Mouse (Mus musculus) T-helper 1 cell (primary cell): ENCODE data around the gene Sp7.

Source experiments
- in situ Hi-C: fragments of 300-600 bp; cut with MboI, MseI; formaldehyde crosslinking; loops from one replicate; pipeline ENCODE4 v1.15.1; 2025; ENCODE audit warnings: high pct_unique_total_duplicates

Gene Sp7

DNA sequence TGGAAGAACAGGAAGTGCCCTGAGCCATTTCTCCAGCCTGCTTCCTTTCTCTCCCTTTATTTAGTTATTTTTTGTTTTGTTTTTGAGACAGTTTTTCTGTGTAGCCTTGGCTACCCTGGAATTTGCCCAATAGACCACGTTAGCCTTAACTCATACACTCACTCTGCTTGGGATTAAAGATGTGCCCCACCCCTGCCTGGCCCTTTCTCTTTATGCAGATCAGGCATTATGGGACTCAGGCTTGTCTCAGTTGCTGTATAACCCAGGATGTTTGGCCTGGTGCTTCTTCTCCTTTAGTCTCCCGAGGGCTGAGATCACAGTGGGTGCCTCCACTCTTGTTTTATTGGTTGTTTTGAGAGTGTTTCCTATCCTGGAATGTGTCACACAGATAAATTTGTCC is 25.5 kb upstream of the Sp7 start:
- in situ Hi-C loops, result no loop called here

DNA sequence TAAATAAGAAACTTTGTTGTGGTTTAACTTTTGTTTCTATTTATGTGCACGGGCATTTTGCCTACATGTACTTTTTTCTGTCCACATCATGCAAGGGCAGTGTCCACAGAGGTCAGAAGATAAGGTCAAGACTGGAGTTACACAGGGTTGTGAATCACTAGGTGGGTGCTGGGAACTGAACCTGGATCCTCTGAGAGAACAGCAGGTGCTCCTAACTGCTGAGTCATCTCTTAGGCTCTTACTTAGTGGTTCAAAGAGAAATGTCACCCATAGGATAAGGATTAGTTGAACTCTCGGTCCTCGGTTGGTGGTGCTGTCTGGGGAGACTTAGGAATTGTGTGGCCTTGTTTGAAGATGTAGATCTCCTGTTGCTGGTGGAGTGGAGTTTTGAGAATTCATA is 22.0 kb upstream of the Sp7 start:
- in situ Hi-C loops, result no loop called here

DNA sequence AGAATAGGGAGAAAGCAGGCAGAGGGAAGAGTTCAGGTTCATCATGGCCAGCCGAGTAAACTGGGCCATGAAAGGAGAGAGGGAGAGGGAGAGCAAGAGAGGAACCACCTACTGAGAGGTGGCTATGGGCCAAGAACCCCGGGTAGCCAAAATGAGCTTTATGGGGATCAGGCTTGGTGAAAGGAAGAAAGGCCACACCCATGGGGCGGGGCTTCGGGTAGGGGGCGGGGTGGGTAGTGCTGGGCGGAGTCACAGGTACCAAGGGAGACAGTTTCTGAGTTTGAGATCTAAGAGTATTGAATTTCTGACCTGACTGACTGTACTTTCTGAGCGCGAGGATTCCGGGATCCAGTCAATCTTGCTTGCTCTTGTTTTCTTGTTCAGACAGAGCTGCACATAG is 19.7 kb upstream of the Sp7 start:
- in situ Hi-C loops, result no loop called here

GRCm38 (mm10) chr15:102383671-102384070 is 16.7 kb upstream of the Sp7 start:
- in situ Hi-C loops, result no loop called here

- in situ Hi-C loops, result no loop called here
These were observed 14.6 kb upstream of the Sp7 start for GRCm38 (mm10) chr15:102381575-102381974.

- in situ Hi-C loops, result loop anchor here (5.0 kb wide), 1 partner anchor 69 kb away; the partner anchor contains the start of gene Amhr2
These were observed 10.9 kb upstream of the Sp7 start for GRCm38 (mm10) chr15:102377810-102378262.

DNA sequence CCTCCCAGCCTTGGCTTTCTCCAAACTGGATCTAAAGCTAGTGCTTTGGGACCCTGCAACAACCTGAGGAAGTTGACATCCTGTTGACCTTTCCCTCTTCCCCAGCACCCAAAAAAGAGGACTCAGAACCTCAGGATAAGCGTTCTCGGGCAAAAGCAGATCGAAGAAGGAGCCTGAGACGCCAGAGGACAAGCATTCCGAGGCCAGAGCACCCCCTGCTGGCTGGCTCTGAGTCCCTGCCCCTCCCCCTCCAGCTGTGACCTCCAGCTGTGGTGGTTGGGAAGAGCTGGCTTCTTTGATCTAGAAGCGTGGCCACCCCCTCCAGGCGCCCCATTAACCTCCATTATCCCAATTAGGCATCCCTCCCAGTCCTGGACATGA is 10.2 kb upstream of the Sp7 start:
- in situ Hi-C loops, result loop anchor here (5.0 kb wide), 1 partner anchor 70 kb away; the partner anchor contains the start of gene Amhr2

DNA sequence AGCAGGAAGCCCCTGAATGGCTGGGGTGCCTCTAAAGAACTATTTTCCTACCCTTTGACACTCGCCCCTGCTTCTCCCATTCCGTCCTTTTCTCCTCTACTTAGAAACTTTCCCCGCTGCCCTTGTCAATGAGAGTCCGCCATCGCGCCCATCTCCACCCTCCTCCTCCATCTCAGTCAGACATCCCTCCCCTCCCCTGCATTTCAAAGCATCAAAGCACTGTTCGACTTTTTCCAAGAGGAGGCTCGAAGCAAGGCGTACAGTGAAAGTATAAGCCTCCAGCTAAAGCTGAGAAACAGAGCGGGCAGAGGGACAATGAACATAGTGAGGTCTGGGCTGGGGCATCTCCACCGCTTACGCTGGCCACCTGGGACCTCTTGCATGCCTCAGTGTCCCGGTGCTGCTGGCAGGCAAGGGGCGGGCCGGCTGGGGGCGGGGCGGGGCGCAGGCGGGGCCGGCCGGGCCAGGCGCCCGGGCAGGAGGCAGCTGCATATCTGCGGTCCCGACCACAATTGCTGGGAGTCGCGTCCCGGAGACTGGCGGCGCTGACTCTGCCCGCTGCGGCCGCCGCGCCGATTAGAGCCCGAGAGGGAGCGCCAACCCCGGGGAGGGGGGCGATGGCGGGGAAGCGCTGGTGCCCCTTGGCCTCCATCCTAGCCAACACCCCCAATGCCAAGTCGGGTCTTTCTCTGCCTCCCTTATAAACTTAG is 9.6 kb upstream of the Sp7 start:
- in situ Hi-C loops, result loop anchor here (5.0 kb wide), 1 partner anchor 71 kb away; the partner anchor contains the start of gene Amhr2

GRCm38 (mm10) chr15:102370727-102371126 is 3.7 kb upstream of the Sp7 start:
- in situ Hi-C loops, result loop anchor here (5.0 kb wide), 1 partner anchor 33 kb away; no protein-coding TSS in a partner anchor

DNA sequence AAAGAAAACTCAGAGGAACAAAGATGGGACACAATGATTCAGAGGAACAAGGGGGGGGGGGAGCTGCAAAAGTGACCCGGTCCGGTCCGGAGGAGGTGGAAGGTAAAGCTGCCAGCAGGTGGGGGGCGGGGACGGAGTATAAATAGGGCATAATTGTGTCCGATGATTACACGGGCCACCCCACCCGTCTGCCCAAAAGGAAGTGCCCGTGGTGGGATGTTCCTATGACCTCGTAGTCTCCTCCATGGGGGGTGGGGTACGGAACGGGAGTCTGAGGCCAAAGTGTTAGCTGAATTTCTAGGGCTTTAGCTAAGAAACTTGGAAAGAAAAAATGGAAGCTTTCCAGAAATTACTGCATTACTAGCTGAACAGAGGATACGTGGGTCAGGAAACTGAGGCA is 3.0 kb upstream of the Sp7 start:
- in situ Hi-C loops, result loop anchor here (5.0 kb wide), 1 partner anchor 33 kb away; no protein-coding TSS in a partner anchor

- in situ Hi-C loops, result no loop called here
These were observed 744 bp downstream of the Sp7 start for GRCm38 (mm10) chr15:102366238-102366637.

DNA sequence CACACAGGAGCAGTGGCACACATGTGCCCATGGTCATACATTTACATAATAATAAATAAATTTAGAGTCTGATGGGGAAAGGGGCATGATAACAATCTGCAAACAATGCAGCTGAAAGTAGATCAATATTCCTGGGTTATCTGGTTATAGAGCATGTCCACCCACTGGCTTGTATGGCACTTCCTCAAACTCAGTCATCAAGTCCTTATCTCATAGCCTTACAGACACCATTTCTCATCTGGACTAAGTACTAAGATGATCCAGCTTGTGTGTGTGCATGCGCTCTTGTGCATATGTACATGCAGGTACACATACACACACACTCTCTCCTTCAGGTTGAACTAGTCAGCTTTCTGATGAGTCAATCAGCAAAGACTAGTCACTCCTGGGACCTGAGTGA is 2.3 kb downstream of the Sp7 start:
- in situ Hi-C loops, result no loop called here

GRCm38 (mm10) chr15:102362648-102363047 is 4.3 kb downstream of the Sp7 start:
- in situ Hi-C loops, result no loop called here

DNA sequence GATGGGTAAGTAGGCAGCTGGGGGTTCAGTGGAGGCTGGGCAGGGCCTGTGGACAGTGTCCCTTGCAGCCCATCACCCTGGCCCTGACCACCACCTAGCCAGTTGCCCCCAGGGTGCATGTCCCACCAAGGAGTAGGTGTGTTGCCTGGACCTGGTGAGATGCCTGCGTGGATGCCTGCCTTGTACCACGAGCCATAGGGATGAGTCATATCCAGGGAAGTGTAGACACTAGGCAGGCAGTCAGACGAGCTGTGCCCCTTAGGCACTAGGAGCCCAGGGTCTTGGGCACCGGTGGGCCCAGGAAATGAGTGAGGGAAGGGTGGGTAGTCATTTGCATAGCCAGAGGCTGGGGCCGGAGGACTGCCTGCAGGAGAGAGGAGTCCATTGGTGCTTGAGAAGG is 8.1 kb downstream of the Sp7 start:
- in situ Hi-C loops, result no loop called here

DNA sequence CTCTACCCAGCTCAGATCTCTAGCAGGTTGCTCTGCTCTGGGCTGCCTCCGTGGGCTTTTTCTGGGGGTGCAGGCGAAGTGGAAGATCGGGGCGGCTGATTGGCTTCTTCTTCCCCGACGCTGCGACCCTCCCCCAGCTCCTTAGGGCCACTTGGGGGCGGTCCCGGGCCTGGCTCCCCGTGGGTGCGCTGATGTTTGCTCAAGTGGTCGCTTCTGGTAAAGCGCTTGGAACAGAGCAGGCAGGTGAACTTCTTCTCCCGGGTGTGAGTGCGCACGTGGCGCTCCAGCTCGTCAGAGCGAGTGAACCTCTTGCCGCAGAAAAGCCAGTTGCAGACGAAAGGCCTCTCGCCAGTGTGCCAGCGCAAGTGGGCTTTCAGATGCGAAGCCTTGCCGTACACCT is 8.9 kb downstream of the Sp7 start:
- in situ Hi-C loops, result no loop called here

GRCm38 (mm10) chr15:102356501-102357325 is 10.3 kb downstream of the Sp7 start:
- in situ Hi-C loops, result no loop called here

GRCm38 (mm10) chr15:102355871-102356441 is 11.0 kb downstream of the Sp7 start:
- in situ Hi-C loops, result no loop called here

- in situ Hi-C loops, result no loop called here
These were observed 11.7 kb downstream of the Sp7 start for GRCm38 (mm10) chr15:102355134-102355870.

- in situ Hi-C loops, result no loop called here
These were observed 13.0 kb downstream of the Sp7 start for GRCm38 (mm10) chr15:102353986-102354385.

DNA sequence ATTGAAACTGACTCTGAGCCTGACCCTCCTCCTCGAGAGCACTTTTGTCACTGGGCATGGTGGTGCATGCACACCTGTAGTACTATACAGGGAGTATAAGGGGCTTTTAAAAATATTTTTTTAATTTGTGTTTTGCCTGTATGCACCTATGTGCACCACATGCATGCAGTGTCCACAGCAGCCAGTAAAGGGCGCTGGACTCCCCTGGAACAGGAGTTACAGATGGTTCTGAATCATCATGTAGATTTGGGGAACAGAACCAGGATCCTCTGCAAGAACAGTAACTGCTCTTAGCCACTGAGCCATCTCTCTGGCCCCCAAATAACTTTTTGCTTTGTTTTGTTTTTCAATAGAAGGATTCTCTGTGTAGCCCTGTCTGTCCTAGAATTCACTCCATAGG is 14.8 kb downstream of the Sp7 start:
- in situ Hi-C loops, result no loop called here

DNA sequence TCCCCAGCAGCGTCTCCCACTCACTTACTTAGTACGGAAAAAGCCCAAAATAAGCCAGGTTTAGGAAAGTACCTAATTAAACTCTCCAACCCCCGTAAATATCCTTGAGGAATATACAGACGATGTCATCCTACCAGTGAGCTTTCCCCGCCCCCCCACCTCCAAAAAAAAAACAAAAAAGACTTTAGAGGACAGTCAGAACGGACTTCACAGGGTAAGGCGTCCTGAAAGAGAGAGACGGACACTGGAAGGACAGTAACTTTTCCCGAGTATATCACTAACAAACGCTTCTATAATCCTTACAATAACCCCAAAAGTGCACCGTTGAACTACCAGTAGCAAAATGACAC is 16.1 kb downstream of the Sp7 start:
- in situ Hi-C loops, result no loop called here
